Mouse (Mus musculus) stomach, postnatal 0 days (tissue): ENCODE measurements around the gene Ppef2.

Experiments
- CTCF ChIP-seq: IDR thresholded peaks from 2 replicates; pipeline ENCODE4 v1.5.1; 2016; ENCODE audit warnings: antibody characterized with exemption, low read depth, mild to moderate bottlenecking, moderate library complexity
- EP300 ChIP-seq: optimal IDR thresholded peaks from 2 replicates; pipeline ENCODE3; 2016; ENCODE audit warnings: antibody characterized with exemption

- no peak for TF ChIP-seq CTCF
- TF ChIP-seq EP300 = no peak
Observed at GRCm38 (mm10) chr5:92230306-92230705, 25.8 kb downstream of the Ppef2 start.
